Mouse (Mus musculus) liver, embryonic 15.5 days (tissue): ENCODE results near the gene Ide. TPM values are rescaled to one million over a fixed set of nuclear protein-coding genes. Genes with fewer than 3 reads are reported as not detected.

Source experiments
- ATAC-seq: fragments of 200-750 bp; cut with Nextera tagmentation; 2 replicates; pipeline ENCODE4 v1.8.0; 2017; ENCODE audit warnings: moderate number of reproducible peaks, mild to moderate bottlenecking, moderate library complexity; ENCODE audit not compliant: insufficient read depth
- H3K27ac ChIP-seq: fragments of 300-500 bp; sonication (generic); replicated peaks from 2 replicates; pipeline ENCODE4 v1.5.1; 2015; ENCODE audit warnings: mild to moderate bottlenecking, inconsistent platforms
- H3K27me3 ChIP-seq: fragments of 300-500 bp; sonication (generic); 2 replicates; pipeline ENCODE4 v1.6.1; 2015; ENCODE audit warnings: mild to moderate bottlenecking, inconsistent platforms
- H3K36me3 ChIP-seq: fragments of 300-500 bp; sonication (generic); replicated peaks from 2 replicates; pipeline ENCODE4 v1.6.1; 2015; ENCODE audit warnings: moderate library complexity, mild to moderate bottlenecking, inconsistent platforms
- H3K4me1 ChIP-seq: fragments of 300-500 bp; sonication (generic); replicated peaks from 2 replicates; pipeline ENCODE4 v1.6.1; 2015; ENCODE audit warnings: inconsistent platforms
- H3K4me2 ChIP-seq: fragments of 300-500 bp; sonication (generic); 2 replicates; pipeline ENCODE4 v1.6.1; 2015; ENCODE audit warnings: moderate library complexity, mild to moderate bottlenecking, inconsistent platforms
- H3K4me3 ChIP-seq: fragments of 300-500 bp; sonication (generic); replicated peaks from 2 replicates; pipeline ENCODE4 v1.5.1; 2015; ENCODE audit warnings: mild to moderate bottlenecking, inconsistent platforms
- H3K9ac ChIP-seq: fragments of 300-500 bp; sonication (generic); 2 replicates; pipeline ENCODE4 v1.6.1; 2015; ENCODE audit warnings: moderate library complexity, mild to moderate bottlenecking, inconsistent platforms
- H3K9me3 ChIP-seq: fragments of 300-500 bp; sonication (generic); replicated peaks from 2 replicates; pipeline ENCODE4 v1.6.1; 2016; ENCODE audit warnings: inconsistent platforms
- WGBS: fragments of 180-500 bp; shearing (Covaris S2); methylation state at CpG from one replicate; pipeline ENCODE4 v1.1.7; 2015; ENCODE audit warnings: mixed read lengths; ENCODE audit not compliant: insufficient replicate concordance; 5-methylcytosine and 5-hydroxymethylcytosine counted together
- polyA plus RNA-seq: library from polyadenylated mRNA; unstranded; fragments of >200 nt; fragmentation: Nextera tagmentation; extraction: Ambion mirVana; gene quantifications from 2 replicates; pipeline ENCODE4 v1.2.1, GENCODE M21; 2015

Ide gene
- polyA plus RNA-seq, result 23.3 and 25.8 TPM in 2 replicates

GRCm38 (mm10) chr19:37337752-37338151 is at the start of gene Ide:
TSS of gene Ide (minus strand) at chr19:37337852.
- Histone ChIP-seq H3K4me2 (no peak within 1 kb of the TSS), H3K4me1 (peaks cover 22% of the 10 kb centered on the region), H3K27ac (no peak within 1 kb of the TSS), H3K4me3 (no peak within 1 kb of the TSS), H3K27me3 (no peaks in the 10 kb centered on the region), H3K9ac (no peak within 1 kb of the TSS), H3K9me3 (no peaks in the 10 kb centered on the region), H3K36me3 (no peaks in the 10 kb centered on the region)
- ATAC-seq, result no peak
- WGBS, result 58% methylated on average over 4 of the region's 4 CpGs

GRCm38 (mm10) chr19:37386126-37386525 is 48.5 kb upstream of the Ide start:
- no peak overlapping the region for H3K27ac ChIP-seq
- peaks cover 93% of the 10 kb centered on the region for H3K36me3 ChIP-seq
- H3K9me3 ChIP-seq, result no peaks in the 10 kb centered on the region
- H3K9ac ChIP-seq, result no peak overlapping the region
- ATAC-seq, result no peak
- H3K4me1 ChIP-seq, result peaks cover 8% of the 10 kb centered on the region
- no peak overlapping the region for H3K4me3 ChIP-seq
- WGBS, result 64% methylated on average over 3 of the region's 3 CpGs
- no peaks in the 10 kb centered on the region for H3K27me3 ChIP-seq
- H3K4me2 ChIP-seq, result no peak overlapping the region

- Histone ChIP-seq H3K4me1 (peaks cover 45% of the 10 kb centered on the region), H3K9me3 (no peaks in the 10 kb centered on the region), H3K4me3 (peak overlapping the region; percentile 99), H3K9ac (peak overlapping the region; percentile 15; the same call in 1 of the 2 replicates), H3K4me2 (peak overlapping the region; percentile 70), H3K36me3 (peaks cover 51% of the 10 kb centered on the region), H3K27me3 (no peaks in the 10 kb centered on the region), H3K27ac (no peak overlapping the region)
- ATAC-seq, result no peak
- 85% methylated on average over 6 of the region's 6 CpGs for WGBS
Measured at GRCm38 (mm10) chr19:37378816-37379215, 41.2 kb upstream of the Ide start.

GRCm38 (mm10) chr19:37377404-37377990 is 39.8 kb upstream of the Ide start:
- peak overlapping the region; percentile 99 for H3K4me3 ChIP-seq
- peak overlapping the region; percentile 70 for H3K4me2 ChIP-seq
- H3K9me3 ChIP-seq, result no peaks in the 10 kb centered on the region
- H3K36me3 ChIP-seq, result peaks cover 38% of the 10 kb centered on the region
- 9% methylated on average over 8 of the region's 8 CpGs for WGBS
- ATAC-seq, result no peak
- H3K27me3 ChIP-seq, result no peaks in the 10 kb centered on the region
- H3K9ac ChIP-seq, result peak overlapping the region; percentile 98
- peak overlapping the region; percentile 96; the same call in 1 of the 2 replicates for H3K27ac ChIP-seq
- peaks cover 52% of the 10 kb centered on the region for H3K4me1 ChIP-seq

GRCm38 (mm10) chr19:37376841-37377240 is 39.2 kb upstream of the Ide start:
- H3K36me3 ChIP-seq, result peaks cover 33% of the 10 kb centered on the region
- H3K9ac ChIP-seq, result peak overlapping the region; percentile 98
- H3K4me3 ChIP-seq, result peak overlapping the region; percentile 99
- H3K27ac ChIP-seq, result peak overlapping the region; percentile 96
- H3K27me3 ChIP-seq, result no peaks in the 10 kb centered on the region
- peaks cover 47% of the 10 kb centered on the region for H3K4me1 ChIP-seq
- ATAC-seq, result no peak
- peak overlapping the region; percentile 70 for H3K4me2 ChIP-seq
- no peaks in the 10 kb centered on the region for H3K9me3 ChIP-seq
- WGBS, result under 1% methylated on average over 11 of the region's 11 CpGs

GRCm38 (mm10) chr19:37375755-37376615 is 38.3 kb upstream of the Ide start, which contains the start of gene Kif11:
TSS of gene Kif11 (plus strand) at chr19:37376403.
- Histone ChIP-seq H3K4me1 (peaks cover 43% of the 10 kb centered on the region), H3K9me3 (no peaks in the 10 kb centered on the region), H3K27ac (peak within 1 kb of the TSS; percentile 96), H3K9ac (peak within 1 kb of the TSS; percentile 98), H3K4me3 (peak within 1 kb of the TSS; percentile 99), H3K4me2 (peak within 1 kb of the TSS; percentile 70), H3K27me3 (no peaks in the 10 kb centered on the region), H3K36me3 (peaks cover 25% of the 10 kb centered on the region)
- peak; percentile 97 for ATAC-seq
- WGBS, result under 1% methylated on average over 73 of the region's 73 CpGs

GRCm38 (mm10) chr19:37374941-37375754 is 37.5 kb upstream of the Ide start:
- Histone ChIP-seq H3K9ac (peak overlapping the region; percentile 98), H3K4me3 (peak overlapping the region; percentile 99), H3K36me3 (peaks cover 17% of the 10 kb centered on the region), H3K9me3 (no peaks in the 10 kb centered on the region), H3K4me2 (peak overlapping the region; percentile 70), H3K27me3 (no peaks in the 10 kb centered on the region), H3K4me1 (peaks cover 34% of the 10 kb centered on the region), H3K27ac (peak overlapping the region; percentile 96)
- WGBS, result 10% methylated on average over 7 of the region's 7 CpGs
- no peak for ATAC-seq

- ATAC-seq, result no peak
- H3K36me3 ChIP-seq, result no peaks in the 10 kb centered on the region
- H3K27me3 ChIP-seq, result no peaks in the 10 kb centered on the region
- peaks cover 14% of the 10 kb centered on the region for H3K4me1 ChIP-seq
- H3K4me2 ChIP-seq, result no peak overlapping the region
- no peak overlapping the region for H3K9ac ChIP-seq
- H3K27ac ChIP-seq, result no peak overlapping the region
- 58% methylated on average over 5 of the region's 5 CpGs for WGBS
- H3K9me3 ChIP-seq, result no peaks in the 10 kb centered on the region
- H3K4me3 ChIP-seq, result no peak overlapping the region
Measured at GRCm38 (mm10) chr19:37370356-37370755, 32.7 kb upstream of the Ide start.

- Histone ChIP-seq H3K27ac (no peak overlapping the region), H3K9ac (no peak overlapping the region), H3K27me3 (no peaks in the 10 kb centered on the region), H3K36me3 (no peaks in the 10 kb centered on the region), H3K4me2 (no peak overlapping the region), H3K9me3 (no peaks in the 10 kb centered on the region), H3K4me1 (peaks cover 9% of the 10 kb centered on the region), H3K4me3 (no peak overlapping the region)
- 68% methylated on average over 4 of the region's 4 CpGs for WGBS
- ATAC-seq, result no peak
Measured at GRCm38 (mm10) chr19:37369921-37370320, 32.3 kb upstream of the Ide start.

GRCm38 (mm10) chr19:37368990-37369389 is 31.3 kb upstream of the Ide start:
- Histone ChIP-seq H3K4me3 (no peak overlapping the region), H3K9ac (no peak overlapping the region), H3K36me3 (no peaks in the 10 kb centered on the region), H3K27me3 (no peaks in the 10 kb centered on the region), H3K9me3 (no peaks in the 10 kb centered on the region), H3K4me2 (no peak overlapping the region), H3K4me1 (peaks cover 7% of the 10 kb centered on the region; the same call in 1 of the 2 replicates), H3K27ac (no peak overlapping the region)
- WGBS, result 65% methylated on average over 1 of the region's 1 CpGs
- no peak for ATAC-seq
